Comparison of ENCODE assay signal across 20 mouse cellular contexts in genomic region chr2:27331560-27331959, GRCm38 (mm10).
DNase-seq lines count a peak whose midpoint lies in the region; ATAC-seq and TF ChIP-seq lines count a peak whose summit lies in the region.
"Had no signal": no experiment of that assay in that cellular context is flagged by ENCODE, and none has a peak within 500 bp of the region (broad histone marks: within the 10 kb centered on the region; RNA-seq: fewer than 3 reads in every experiment).

No protein-coding gene starts in this region.

- TF ChIP-seq CTCF in midbrain, postnatal 0 days (IDR thresholded peaks at IDR 0.05), result no peak

- H3K4me3 ChIP-seq in forebrain, embryonic 10.5 days, result no peak overlapping the region
- H3K4me3 ChIP-seq in forebrain, embryonic 15.5 days, result no peak overlapping the region
- H3K4me3 ChIP-seq in midbrain, embryonic 13.5 days (replicated peaks), result no peak overlapping the region
- H3K4me3 ChIP-seq in midbrain, postnatal 0 days (ENCODE audit: low read depth, low read length), result no peak overlapping the region
- H3K4me3 ChIP-seq in neural tube, embryonic 14.5 days (ENCODE audit: low read depth, low read length), result no peak overlapping the region
- H3K4me3 ChIP-seq: gastrocnemius, adult 2 months; limb, embryonic 12.5 days; liver, embryonic 13.5 days had no signal

- H3K9ac ChIP-seq in forebrain, embryonic 15.5 days (replicated peaks), result no peak overlapping the region
- H3K9ac ChIP-seq in midbrain, embryonic 13.5 days (replicated peaks), result no peak overlapping the region
- no peak overlapping the region for H3K9ac ChIP-seq in midbrain, postnatal 0 days (replicated peaks; ENCODE audit: low read length, poor library complexity, severe bottlenecking)
- no peak overlapping the region for H3K9ac ChIP-seq in neural tube, embryonic 14.5 days (replicated peaks; ENCODE audit: low read depth, low read length)
- H3K9ac ChIP-seq: forebrain, postnatal 0 days; limb, embryonic 12.5 days; liver, embryonic 13.5 days had no signal

- no peaks in the 10 kb centered on the region for H3K9me3 ChIP-seq in forebrain, embryonic 10.5 days
- H3K9me3 ChIP-seq in forebrain, embryonic 15.5 days, result no peaks in the 10 kb centered on the region
- no peaks in the 10 kb centered on the region for H3K9me3 ChIP-seq in midbrain, embryonic 13.5 days
- H3K9me3 ChIP-seq in midbrain, postnatal 0 days (ENCODE audit: low read length), result no peaks in the 10 kb centered on the region
- H3K9me3 ChIP-seq in neural tube, embryonic 14.5 days (ENCODE audit: control insufficient read depth, low read length), result no peaks in the 10 kb centered on the region
- H3K9me3 ChIP-seq: limb, embryonic 12.5 days; liver, embryonic 13.5 days had no signal

- H3K4me1 ChIP-seq in forebrain, embryonic 10.5 days, result peaks cover 66% of the 10 kb centered on the region
- H3K4me1 ChIP-seq in forebrain, embryonic 15.5 days, result peaks cover 21% of the 10 kb centered on the region
- H3K4me1 ChIP-seq in midbrain, embryonic 13.5 days (replicated peaks), result peaks cover 43% of the 10 kb centered on the region
- peaks cover 4% of the 10 kb centered on the region; the same call in 1 of the 2 replicates for H3K4me1 ChIP-seq in midbrain, postnatal 0 days (ENCODE audit: insufficient read depth, low read length)
- peaks cover 24% of the 10 kb centered on the region; the same call in 1 of the 2 replicates for H3K4me1 ChIP-seq in neural tube, embryonic 14.5 days (ENCODE audit: control insufficient read depth, insufficient read depth, low read length)

- ATAC-seq in forebrain, embryonic 15.5 days (replicated peaks), result no peak
- ATAC-seq in midbrain, embryonic 13.5 days, result no peak
- ATAC-seq in midbrain, postnatal 0 days (ENCODE audit: low FRiP score), result no peak
- ATAC-seq in neural tube, embryonic 14.5 days (ENCODE audit: low read depth), result no peak
- ATAC-seq: forebrain, postnatal 0 days had no signal

- 70% methylated on average over 5 of the region's 5 CpGs for WGBS in forebrain, embryonic 10.5 days
- 78% methylated on average over 5 of the region's 5 CpGs for WGBS in forebrain, embryonic 15.5 days
- 79% methylated on average over 5 of the region's 5 CpGs for WGBS in midbrain, embryonic 13.5 days
- 75% methylated on average over 5 of the region's 5 CpGs for whole genome bisulfite sequencing in midbrain, postnatal 0 days
- 84% methylated on average over 5 of the region's 5 CpGs for WGBS in neural tube, embryonic 14.5 days

- no peak overlapping the region for H3K4me2 ChIP-seq in forebrain, embryonic 15.5 days (replicated peaks)
- H3K4me2 ChIP-seq in midbrain, embryonic 13.5 days (replicated peaks), result no peak overlapping the region
- H3K4me2 ChIP-seq in midbrain, postnatal 0 days (ENCODE audit: low read depth, low read length, poor library complexity, severe bottlenecking), result no peak overlapping the region
- no peak overlapping the region for H3K4me2 ChIP-seq in neural tube, embryonic 14.5 days (ENCODE audit: low read depth, low read length)
- H3K4me2 ChIP-seq: limb, embryonic 12.5 days; liver, embryonic 13.5 days had no signal

- no peak for DNase-seq in forebrain, embryonic 10.5 days (ENCODE audit: extremely low spot score, low spot score)
- DNase-seq in midbrain, postnatal 0 days (ENCODE audit: low spot score), result no peak
- peak; percentile 93 for DNase-seq in Muller cell, postnatal 12 days (ENCODE audit: inconsistent ontology term)
- DNase-seq in right cerebral cortex, adult 18-20 months, result no peak
- DNase-seq in right cerebral cortex, adult 2 months (ENCODE audit: low spot score in 2 of 2), result no peak
- DNase-seq: adrenal gland, postnatal 10 days; B cell, adult 2 months; cerebellum, adult 18-20 months; forebrain, postnatal 0 days; gastrocnemius, adult 2 months; kidney, adult 18-20 months; kidney, postnatal 10 days; layer of hippocampus, adult 9-11 months; liver, embryonic 13.5 days; right cerebral cortex, postnatal 25 days; thymus, postnatal 4 days had no signal

- H3K27ac ChIP-seq in forebrain, embryonic 10.5 days, result peak overlapping the region; percentile 20; the same call in 1 of the 2 replicates
- no peak overlapping the region for H3K27ac ChIP-seq in forebrain, embryonic 15.5 days (replicated peaks)
- H3K27ac ChIP-seq in midbrain, embryonic 13.5 days, result 0 out of 2 replicates have a peak overlapping the region, but pooled peaks have one; percentile 4
- no peak overlapping the region for H3K27ac ChIP-seq in midbrain, postnatal 0 days (ENCODE audit: low read depth, low read length)
- H3K27ac ChIP-seq in neural tube, embryonic 14.5 days (ENCODE audit: low read depth, low read length), result peak overlapping the region; percentile 60; the same call in 1 of the 2 replicates
- H3K27ac ChIP-seq: gastrocnemius, adult 2 months; limb, embryonic 12.5 days; liver, embryonic 13.5 days had no signal

- peaks cover 19% of the 10 kb centered on the region for H3K36me3 ChIP-seq in forebrain, embryonic 10.5 days (replicated peaks)
- H3K36me3 ChIP-seq in forebrain, embryonic 15.5 days, result no peaks in the 10 kb centered on the region
- H3K36me3 ChIP-seq in midbrain, embryonic 13.5 days, result peaks cover 4% of the 10 kb centered on the region; the same call in 1 of the 2 replicates
- no peaks in the 10 kb centered on the region for H3K36me3 ChIP-seq in midbrain, postnatal 0 days (ENCODE audit: insufficient read depth, low read length)
- H3K36me3 ChIP-seq in neural tube, embryonic 14.5 days (ENCODE audit: control insufficient read depth, insufficient read depth, low read length), result no peaks in the 10 kb centered on the region

- no peaks in the 10 kb centered on the region for H3K27me3 ChIP-seq in forebrain, embryonic 10.5 days (ENCODE audit: poor library complexity, severe bottlenecking)
- no peaks in the 10 kb centered on the region for H3K27me3 ChIP-seq in forebrain, embryonic 15.5 days
- no peaks in the 10 kb centered on the region for H3K27me3 ChIP-seq in midbrain, embryonic 13.5 days
- H3K27me3 ChIP-seq in midbrain, postnatal 0 days (ENCODE audit: insufficient read depth, low read length), result no peaks in the 10 kb centered on the region
- no peaks in the 10 kb centered on the region for H3K27me3 ChIP-seq in neural tube, embryonic 14.5 days (ENCODE audit: control insufficient read depth, insufficient read depth, low read length)
- H3K27me3 ChIP-seq: limb, embryonic 12.5 days; liver, embryonic 13.5 days had no signal

Comparison
In these comparisons a context has a peak if more than half of its experiments do, and no peak if none do; other contexts are left out.
1. H3K27ac ChIP-seq: peak in forebrain, embryonic 10.5 days (single experiment), midbrain, embryonic 13.5 days (single experiment) and neural tube, embryonic 14.5 days (single experiment); none in forebrain, embryonic 15.5 days (single experiment) and midbrain, postnatal 0 days (single experiment).